ENCODE assay signal across 8 mouse cellular contexts in the genomic region with DNA sequence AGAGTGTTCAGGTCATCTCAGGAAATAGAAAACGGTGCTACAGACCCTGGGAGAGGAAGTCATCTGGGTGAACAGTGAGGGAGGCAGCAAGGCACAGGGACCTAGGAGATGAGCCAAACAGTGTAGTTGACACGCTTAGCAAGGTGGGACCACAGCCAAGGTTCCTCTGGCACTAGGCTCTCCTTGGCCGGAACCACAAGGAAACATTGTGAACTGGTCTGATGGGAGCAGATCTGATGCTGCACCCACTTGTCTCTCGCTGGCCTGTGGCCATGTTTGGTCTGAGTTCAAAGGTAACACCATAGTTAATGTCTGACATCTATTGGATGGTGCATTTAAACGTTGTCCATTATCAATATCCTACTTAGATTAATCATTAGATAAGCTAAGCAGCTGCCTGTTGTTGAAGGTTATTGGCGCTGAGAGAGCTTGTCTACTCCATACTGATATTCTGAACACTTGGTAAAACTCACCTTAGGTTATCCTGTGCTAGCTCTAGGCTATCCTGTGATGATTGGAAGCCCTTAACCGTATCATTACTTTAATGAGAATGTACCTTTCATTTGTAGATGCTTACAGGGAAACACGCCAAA.
A peak's percentile ranks its signal among the peaks of the same experiment; 100 is the strongest.
DNase-seq lines count a peak whose midpoint lies in the region; ATAC-seq and TF ChIP-seq lines count a peak whose summit lies in the region.

No protein-coding gene starts in this region.

- peak; percentile 77 for TF ChIP-seq EP300 in heart, adult 2 months (IDR thresholded peaks at IDR 0.05; ENCODE audit: insufficient read depth, low read depth, low read length)

- no peak overlapping the region for H3K4me2 ChIP-seq in heart, embryonic 11.5 days

- H3K79me2 ChIP-seq in heart, adult 2 months (replicated peaks; ENCODE audit: control insufficient read depth, insufficient read depth, low read length) = no peaks in the 10 kb centered on the region

- H3K4me1 ChIP-seq in heart, adult 2 months (ENCODE audit: control insufficient read depth, insufficient read depth, low read length) = peaks cover 3% of the 10 kb centered on the region
- H3K4me1 ChIP-seq in heart, embryonic 11.5 days (ENCODE audit: control insufficient read depth, insufficient read depth, low read length) = no peaks in the 10 kb centered on the region
- no peaks in the 10 kb centered on the region for H3K4me1 ChIP-seq in thymus, adult 2 months (replicated peaks; ENCODE audit: control insufficient read depth, insufficient read depth, low read length)

- no peak overlapping the region for H3K27ac ChIP-seq in heart, adult 2 months
- no peak overlapping the region for H3K27ac ChIP-seq in heart, embryonic 11.5 days (ENCODE audit: low read depth, low read length)
- H3K27ac ChIP-seq in thymus, adult 2 months (ENCODE audit: control insufficient read depth, insufficient read depth, low read length) = no peak overlapping the region

- no peaks in the 10 kb centered on the region for H3K27me3 ChIP-seq in heart, adult 2 months (ENCODE audit: control insufficient read depth, insufficient read depth, low read length)
- no peaks in the 10 kb centered on the region for H3K27me3 ChIP-seq in heart, embryonic 11.5 days (ENCODE audit: control insufficient read depth, insufficient read depth, low read length)
- no peaks in the 10 kb centered on the region for H3K27me3 ChIP-seq in thymus, adult 2 months (ENCODE audit: control insufficient read depth, insufficient read depth, low read length)

- no peak overlapping the region for H3K4me3 ChIP-seq in heart, adult 2 months
- no peak overlapping the region for H3K4me3 ChIP-seq in heart, embryonic 11.5 days (ENCODE audit: low read depth, low read length)
- no peak overlapping the region for H3K4me3 ChIP-seq in thymus, adult 2 months (ENCODE audit: control insufficient read depth, insufficient read depth, low read length)

- ATAC-seq in heart, embryonic 11.5 days (replicated peaks; ENCODE audit: insufficient number of reproducible peaks, low FRiP score, low TSS enrichment) = no peak
- 0 out of 2 replicates have a peak, but pooled peaks have one; percentile 42 for ATAC-seq in common myeloid progenitor, adult 5-6 weeks (replicated peaks; ENCODE audit: low read depth, poor library complexity, severe bottlenecking)
- ATAC-seq in granulocyte monocyte progenitor cell, adult 5-6 weeks (replicated peaks; ENCODE audit: poor library complexity, severe bottlenecking) = no peak

- 36% methylated on average over 8 of the region's 8 CpGs for WGBS in heart, adult 2 months
- 73% methylated on average over 8 of the region's 8 CpGs for WGBS in heart, embryonic 11.5 days (ENCODE audit: insufficient replicate concordance)
- 52% methylated on average over 8 of the region's 8 CpGs for WGBS in thymus, adult 2 months

- no peak overlapping the region for H3K9ac ChIP-seq in heart, adult 2 months (ENCODE audit: low read depth, low read length)
- no peak overlapping the region for H3K9ac ChIP-seq in heart, embryonic 11.5 days (ENCODE audit: low read depth, low read length)

- peak; percentile 73 to 82 for DNase-seq in heart, adult 2 months
- peak; percentile 48 for DNase-seq in adrenal gland, adult 8-10 months
- DNase-seq in kidney, adult 9 months = peak; percentile 92
- no peak for DNase-seq in neural tube, embryonic 10.5 days (ENCODE audit: extremely low spot score, low spot score)
- DNase-seq in thymus, adult 2 months = no peak

- H3K9me3 ChIP-seq in heart, embryonic 11.5 days (replicated peaks; ENCODE audit: control insufficient read depth, low read length) = no peaks in the 10 kb centered on the region

- no peaks in the 10 kb centered on the region for H3K36me3 ChIP-seq in heart, adult 2 months (ENCODE audit: control insufficient read depth, insufficient read depth, low read length)
- no peaks in the 10 kb centered on the region for H3K36me3 ChIP-seq in heart, embryonic 11.5 days (ENCODE audit: control insufficient read depth, insufficient read depth, low read length)
- H3K36me3 ChIP-seq in thymus, adult 2 months (ENCODE audit: control insufficient read depth, insufficient read depth, low read length) = no peaks in the 10 kb centered on the region

- TF ChIP-seq CTCF in heart, adult 2 months (IDR thresholded peaks at IDR 0.05) = no peak
- no peak for TF ChIP-seq CTCF in thymus, adult 2 months (IDR thresholded peaks at IDR 0.05; ENCODE audit: borderline replicate concordance, control insufficient read depth, extremely low read depth, insufficient read depth, low read length, poor library complexity)

- intact Hi-C loops in heart, adult 2 months (cut with DNase I) = loop anchor here (5.0 kb wide), 1 partner anchor 229 kb away; no protein-coding TSS in a partner anchor

- TF ChIP-seq POLR2A in heart, adult 2 months (IDR thresholded peaks at IDR 0.05; ENCODE audit: insufficient read depth, low read depth, low read length) = no peak
- no peak for TF ChIP-seq POLR2A in thymus, adult 2 months (IDR thresholded peaks at IDR 0.05; ENCODE audit: control insufficient read depth, extremely low read depth, insufficient read depth, low read length, poor library complexity)

Comparison
In these comparisons a context has a peak if more than half of its experiments do, and no peak if none do; other contexts are left out.
1. DNase-seq: peak in heart, adult 2 months (2 of 2), adrenal gland, adult 8-10 months (single experiment) and kidney, adult 9 months (single experiment); none in neural tube, embryonic 10.5 days (single experiment) and thymus, adult 2 months (single experiment).